Mouse (Mus musculus) skeletal muscle tissue, adult 2 months (tissue): Measurements from ENCODE around the gene Frs3.
"Not testable (repeated sequence)": the region's sequence is repeated elsewhere in the genome, so short reads cannot be mapped to it uniquely, and the experiment has no call there.

Experiments
- DNase-seq: peaks from one replicate; pipeline ENCODE4 v3.0.0-alpha.2; 2012; ENCODE audit warnings: low read depth, low spot score

Gene Frs3

DNA sequence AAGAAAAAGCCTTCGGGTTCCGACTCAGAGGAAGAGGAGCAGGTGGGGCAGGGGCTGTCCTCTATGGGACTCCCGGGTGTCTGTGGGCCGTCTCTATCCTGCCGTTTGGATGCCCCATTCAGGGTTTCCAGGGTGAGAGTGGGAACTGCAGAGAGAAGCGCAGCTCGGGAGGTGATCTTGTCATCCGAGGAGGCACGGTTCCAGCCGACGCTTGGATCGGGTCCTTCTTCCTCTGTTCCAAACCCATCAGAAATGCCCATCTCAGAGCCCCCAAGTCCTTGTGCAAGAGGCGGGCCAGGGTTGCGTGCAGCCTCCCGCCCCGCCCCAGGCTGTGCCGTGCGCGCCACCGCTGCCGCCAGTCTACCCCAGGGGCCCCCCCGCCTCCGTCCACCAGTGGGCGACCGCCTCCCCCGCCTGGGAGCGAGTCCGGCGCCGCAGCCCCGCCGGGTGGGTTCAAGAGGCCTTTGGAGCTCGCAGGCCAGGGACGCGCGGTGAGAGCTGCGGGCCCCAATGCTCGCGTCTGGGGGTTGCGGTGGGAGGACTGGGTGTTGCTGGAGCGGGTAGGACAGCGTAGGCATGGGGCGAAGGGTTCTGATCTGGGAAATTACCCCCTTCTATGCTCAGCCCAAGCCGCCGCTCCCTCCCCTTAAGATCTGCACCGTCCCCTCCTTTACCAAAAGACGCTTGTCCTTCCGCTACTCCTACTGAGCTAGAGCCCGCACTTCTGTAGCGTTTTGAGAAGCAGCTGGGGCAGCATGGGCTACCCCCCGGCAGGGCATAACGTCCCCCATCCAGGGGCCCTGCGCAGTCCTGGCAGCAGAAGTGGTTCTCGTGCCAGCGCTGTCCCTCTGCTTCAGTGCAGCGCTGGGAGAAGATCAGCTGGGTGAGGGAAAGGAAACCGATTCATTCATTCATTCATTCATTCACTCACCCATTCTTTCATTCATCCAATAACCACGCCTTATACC, at the start of gene Frs3:
TSS of gene Frs3 (plus strand) at position 423 of the 968 bp plus-strand sequence.
- DNase-seq, result no peak

DNA sequence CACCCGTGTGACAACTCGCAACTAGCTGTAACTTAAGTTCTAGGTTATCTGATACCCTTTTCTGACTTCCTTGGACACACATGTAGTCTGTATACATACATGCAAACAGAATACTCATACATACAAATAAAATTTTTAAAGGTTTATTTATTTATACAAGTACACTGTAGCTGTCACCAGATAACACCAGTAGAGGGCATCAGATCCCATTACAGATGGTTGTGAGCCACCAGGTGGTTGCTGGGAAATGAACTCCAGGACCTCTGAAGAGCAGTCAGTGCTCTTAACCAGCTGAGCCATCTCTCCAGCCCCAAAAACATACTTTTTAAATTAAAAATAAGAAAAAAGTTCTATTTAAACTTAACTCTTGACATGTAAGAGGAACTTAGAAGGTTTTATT, 45.8 kb upstream of the Frs3 start:
- no peak for DNase-seq

DNA sequence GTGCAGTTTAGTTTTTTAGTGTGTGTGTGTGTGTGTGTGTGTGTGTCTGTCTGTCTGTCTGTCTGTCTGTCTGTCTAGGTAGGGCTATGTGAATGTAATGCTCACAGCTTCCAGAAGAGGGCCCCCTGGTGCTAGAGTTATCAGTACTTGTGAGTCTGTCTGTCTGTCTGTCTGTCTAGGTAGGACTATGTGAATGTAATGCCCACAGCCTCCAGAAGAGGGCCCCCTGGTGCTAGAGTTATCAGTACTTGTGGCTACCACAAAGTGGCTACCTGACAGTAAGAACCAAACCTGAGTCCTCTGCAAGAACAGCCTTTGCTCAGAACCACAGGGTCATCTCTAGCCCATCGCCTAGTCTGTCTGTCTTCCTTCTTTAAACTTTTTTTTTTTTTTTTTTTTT, 42.1 kb upstream of the Frs3 start:
- peak; percentile 71 for DNase-seq

DNA sequence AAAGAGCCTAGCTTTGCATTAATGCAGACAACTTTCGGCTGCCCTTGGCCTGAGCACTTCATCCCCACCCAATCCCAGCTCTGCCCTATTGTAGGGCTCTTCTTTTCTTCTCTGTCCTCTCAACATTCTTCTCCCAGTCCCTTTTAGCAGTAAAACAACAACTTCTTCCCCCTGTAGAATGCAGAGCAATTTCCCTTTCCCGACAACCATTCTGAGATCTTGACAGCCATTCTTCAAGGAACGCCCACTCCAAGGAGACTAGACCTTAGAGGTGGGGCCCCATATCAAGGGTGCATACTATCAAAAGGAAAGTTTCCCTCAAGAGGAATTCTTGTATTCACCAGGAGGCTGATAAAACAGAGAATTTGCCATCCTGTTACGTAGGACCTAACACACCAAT, 39.9 kb upstream of the Frs3 start:
- DNase-seq, result no peak

DNA sequence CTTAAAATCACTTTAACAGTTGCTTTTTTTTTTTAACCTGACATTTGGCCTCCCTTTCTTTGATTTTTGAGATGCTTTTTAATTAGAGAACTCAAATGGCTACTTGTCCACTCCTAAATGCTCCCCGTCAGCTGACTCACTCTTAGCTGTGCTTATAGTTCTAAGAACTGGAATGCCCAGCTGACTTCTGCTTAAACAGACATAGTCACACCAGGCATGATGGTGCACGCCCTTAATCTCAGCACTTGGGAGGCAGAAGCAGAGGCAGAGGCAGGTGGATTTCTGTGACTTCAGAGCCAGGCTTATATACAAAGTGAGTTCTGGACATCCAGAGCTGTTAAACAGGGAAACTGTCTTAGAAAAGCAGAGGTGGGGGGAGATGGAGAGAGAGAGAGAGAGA, 36.9 kb upstream of the Frs3 start:
- no peak for DNase-seq

DNA sequence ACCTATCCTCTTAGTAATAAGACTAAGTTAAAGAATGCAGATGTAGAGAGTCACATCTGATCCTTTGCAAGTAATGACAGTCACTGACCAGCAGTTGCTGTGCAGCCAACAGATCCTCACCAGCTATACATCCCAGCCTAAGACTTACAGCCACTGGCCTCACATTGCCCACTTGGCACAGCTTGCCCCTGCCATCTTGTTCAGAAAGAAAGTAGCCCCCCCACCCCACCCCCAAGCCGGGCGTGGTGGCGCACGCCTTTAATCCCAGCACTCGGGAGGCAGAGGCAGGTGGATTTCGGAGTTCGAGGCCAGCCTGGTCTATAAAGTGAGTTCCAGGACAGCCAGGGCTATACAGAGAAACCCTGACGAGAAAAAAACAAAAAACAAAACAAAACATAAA, 34.5 kb upstream of the Frs3 start:
- DNase-seq, result not testable (repeated sequence)

DNA sequence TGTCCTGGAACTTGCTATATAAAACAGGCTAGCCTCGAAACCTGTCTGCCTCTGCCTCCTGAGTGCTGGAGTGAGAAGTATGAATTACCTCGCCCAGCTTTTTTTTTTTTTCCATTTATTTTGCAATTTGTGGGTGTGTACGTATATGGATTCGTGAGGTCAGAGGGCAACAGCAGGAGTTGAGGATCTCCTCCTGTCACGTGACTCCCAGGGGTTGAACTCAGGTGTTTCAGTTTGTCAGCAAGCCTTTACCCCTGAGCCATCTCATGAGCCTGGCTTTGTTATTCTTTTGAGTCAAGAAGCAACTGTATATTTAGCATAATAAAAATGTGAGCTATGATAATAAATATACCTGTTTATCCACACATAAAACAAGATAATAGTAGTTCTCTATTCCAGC, 33.1 kb upstream of the Frs3 start:
- no peak for DNase-seq

DNA sequence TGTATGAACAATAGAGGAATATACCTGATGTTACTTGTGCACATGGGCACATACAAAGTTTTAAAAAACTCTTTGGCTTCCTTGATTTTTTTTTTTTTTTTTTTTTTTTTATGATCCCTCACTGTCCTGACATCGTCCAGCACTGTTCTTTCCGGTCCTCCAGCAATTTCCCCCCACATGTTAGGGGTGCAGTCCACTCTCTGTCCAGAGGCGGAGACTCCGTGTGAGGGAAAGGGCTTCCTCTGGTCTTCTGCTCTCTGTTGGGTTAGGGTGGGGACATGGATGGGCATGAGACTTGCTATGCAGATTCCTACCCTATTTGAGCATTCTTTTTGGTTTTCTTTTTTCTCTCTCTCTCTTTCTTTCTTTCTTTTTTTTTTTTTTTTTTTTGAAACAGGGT, 30.9 kb upstream of the Frs3 start:
- DNase-seq, result no peak

DNA sequence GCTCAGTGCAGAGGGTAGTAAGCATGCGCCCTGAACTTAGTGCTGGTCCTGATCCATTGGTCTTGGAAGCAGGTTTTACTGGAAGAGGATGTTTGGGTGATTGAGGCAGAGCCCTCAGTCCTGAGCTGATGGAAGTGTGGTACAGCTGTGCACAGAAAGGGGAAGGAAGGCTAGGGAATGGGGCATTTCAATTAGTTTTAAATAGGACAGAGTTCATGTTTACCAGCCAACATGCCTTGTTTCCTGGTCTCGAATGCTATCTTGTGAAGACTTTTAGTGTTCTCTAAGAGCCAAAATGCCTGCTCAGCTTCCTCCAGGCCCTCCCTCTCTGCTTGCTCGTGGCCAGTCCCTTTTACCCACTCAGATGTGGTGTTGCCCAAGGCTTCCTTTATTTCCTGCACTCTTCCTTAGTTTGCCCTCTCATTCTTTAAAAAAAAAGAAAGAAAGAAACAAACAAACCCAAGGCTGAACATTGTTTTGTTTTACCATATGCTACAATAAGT, 30.0 kb upstream of the Frs3 start:
- DNase-seq, result peak; percentile 29

DNA sequence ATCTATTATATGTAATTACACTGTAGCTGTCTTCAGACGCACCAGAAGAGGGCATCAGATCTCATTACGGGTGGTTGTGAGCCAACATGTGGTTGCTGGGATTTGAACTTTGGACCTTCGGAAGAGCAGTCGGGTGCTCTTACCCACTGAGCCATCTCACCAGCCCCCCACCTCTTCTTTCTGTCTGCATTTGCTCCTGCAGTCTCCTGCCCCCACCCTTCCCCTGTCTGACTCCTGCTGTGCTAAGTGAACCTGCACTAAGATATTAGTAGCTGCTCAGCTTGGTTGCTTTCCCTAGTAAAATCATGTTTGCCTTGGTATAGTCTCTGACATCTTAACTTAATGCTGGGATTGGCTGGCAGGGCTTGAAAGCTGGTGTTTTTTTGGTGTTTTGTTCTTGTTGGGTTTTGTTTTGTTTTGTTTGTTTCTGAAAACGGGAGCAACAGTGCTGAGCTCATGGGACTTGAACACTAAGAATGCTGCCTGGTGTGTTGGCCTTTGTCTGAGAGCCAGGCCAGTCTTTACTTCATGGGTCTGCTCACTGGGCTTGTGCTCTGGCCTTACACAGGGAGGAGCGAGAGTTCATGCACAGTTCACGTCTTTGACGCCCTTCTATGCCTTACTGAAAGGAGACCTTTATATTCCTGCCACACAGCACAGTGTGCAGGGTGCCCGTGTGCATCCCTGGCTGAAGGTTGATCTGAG, 25.7 kb upstream of the Frs3 start:
- no peak for DNase-seq

DNA sequence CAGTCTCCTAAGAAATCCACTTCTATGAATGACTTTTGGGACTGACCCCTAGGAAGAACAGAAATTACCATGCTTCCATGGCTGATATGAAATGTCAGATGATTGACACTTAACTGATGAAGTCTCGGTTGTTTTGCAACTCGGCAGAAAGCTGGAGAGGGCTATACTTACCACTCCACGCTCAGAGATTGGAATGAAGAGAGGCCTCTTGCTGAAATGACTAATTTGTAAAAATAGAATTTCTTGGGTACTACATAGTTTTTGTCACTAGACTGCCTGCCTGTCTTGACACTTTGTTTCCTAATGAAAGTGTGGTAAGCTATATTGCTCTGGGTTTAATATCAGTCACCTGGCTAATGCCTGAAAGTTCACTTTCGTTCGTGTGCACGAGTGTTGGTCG, 24.4 kb upstream of the Frs3 start:
- no peak for DNase-seq

DNA sequence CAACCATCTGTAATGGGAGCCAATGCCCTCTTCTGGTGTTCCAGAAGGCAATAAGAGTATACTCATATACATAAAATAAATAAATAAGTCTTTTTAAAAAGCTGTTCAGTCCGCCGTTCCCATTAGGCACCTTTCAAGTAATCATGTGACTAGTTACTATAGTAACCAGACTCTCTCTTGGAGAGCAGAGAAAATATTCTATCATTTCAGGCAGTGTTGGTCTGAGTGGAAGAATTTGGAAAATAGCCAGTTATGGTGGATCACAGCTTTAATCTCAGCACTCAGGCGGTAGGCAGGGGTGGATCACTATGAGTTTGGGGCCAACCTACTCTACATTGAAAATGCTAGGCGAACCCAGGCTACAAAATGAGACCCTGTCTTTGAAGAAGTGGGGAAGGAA, 19.7 kb upstream of the Frs3 start:
- no peak for DNase-seq

DNA sequence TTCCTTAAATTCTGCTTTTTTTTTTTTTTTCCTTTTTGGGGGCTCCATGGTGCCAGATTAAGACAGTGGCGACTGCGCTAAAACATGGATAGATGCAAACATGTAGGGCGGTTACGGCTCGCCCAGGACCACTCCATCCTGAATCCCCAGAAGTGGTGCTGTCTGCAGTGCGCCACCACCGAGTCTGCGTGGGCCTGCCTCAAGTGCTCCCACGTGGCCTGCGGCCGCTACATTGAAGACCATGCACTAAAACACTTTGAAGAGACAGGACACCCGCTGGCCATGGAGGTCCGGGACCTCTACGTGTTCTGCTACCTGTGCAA, 16.9 kb upstream of the Frs3 start:
- DNase-seq, result no peak

DNA sequence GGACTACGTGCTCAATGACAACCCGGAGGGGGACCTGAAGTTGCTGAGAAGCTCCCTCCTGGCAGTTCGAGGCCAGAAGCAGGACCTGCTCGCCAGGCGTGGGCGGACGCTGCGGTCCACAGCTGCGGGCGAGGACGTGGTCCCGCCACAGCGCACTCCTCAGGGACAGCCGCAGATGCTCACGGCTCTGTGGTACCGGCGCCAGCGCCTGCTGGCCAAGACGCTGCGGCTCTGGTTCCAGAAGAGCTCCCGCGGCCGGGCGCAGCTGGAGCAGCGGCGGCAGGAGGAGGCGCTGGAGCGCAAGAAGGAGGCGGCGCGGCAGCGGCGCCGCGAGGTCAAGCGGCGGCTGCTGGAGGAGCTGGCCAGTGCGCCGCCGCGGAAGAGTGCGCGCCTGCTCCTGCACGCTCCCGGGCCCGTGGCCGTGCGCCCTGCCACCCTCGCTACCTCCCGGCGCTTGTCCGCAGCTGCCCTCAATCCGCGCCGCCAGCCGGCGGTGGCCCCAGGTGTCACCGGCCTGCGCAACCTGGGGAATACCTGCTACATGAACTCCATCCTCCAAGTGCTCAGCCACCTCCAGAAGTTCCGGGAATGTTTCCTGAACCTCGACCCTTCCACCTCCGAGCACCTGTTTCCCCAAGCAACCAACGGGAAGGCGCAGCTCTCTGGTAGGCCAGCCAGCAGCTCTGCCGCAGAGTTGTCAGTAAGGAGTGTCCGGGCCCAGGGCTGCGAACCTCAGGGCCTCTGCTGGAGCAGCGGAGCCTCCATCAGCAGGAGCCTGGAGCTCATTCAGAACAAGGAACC, 16.3 kb upstream of the Frs3 start:
- peak; percentile 70 for DNase-seq

DNA sequence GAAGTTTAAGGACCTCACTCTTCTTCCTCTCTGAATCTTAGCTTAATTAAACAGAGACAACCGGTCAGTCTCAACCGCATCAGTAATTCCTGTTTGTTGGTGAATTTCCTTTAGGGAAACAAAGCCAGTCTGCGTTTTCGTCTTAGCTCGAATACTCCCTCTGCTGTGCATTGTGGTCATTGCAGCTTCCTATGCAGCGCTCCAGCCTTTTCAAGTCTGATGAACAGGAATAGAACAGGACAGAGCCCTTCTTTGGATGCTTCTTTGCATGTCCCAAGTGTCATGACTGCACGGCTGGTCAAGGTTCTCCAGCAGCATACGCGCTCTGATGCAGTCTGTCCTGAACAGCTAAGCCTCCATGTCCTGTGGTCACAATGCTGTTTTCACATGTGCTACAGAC, 12.2 kb upstream of the Frs3 start:
- DNase-seq, result no peak

DNA sequence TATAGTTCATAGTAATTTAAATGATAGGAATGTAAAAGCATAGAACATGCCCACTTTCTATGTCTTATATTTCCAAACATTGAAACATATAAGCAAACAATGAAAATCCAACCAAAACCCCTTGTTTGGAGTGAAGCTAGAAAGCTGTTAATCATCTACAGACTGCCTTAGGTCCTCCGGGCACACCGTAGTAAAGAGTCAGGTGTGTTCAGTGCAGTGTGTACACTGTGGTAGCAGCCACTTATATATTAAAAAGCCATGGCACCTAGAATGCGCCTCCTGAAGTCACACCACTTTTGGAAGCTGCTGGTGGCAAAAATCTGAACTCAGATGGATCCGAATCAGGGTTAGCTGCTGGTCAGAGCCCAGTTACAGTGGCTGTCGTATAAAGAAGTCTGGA, 10.6 kb upstream of the Frs3 start:
- no peak for DNase-seq

DNA sequence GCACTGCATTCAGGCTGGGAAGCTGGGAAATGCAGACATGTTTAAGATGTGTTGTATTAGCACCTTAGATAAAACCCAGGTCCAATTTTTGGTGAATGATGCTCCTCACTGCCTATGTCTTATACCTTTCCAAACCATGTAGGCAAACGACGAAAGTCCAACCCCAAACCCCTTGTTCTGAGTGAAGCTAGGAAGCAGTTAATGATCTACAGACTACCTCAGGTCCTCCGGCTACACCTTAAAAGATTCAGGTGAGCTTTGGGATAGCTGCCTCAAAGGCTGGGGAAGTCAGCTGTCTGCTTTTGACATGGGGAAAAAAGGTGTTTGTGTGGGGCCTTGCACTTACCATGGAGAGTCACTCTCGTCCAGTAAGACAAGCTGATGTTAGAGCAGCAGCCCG, 10.1 kb upstream of the Frs3 start:
- DNase-seq, result no peak

DNA sequence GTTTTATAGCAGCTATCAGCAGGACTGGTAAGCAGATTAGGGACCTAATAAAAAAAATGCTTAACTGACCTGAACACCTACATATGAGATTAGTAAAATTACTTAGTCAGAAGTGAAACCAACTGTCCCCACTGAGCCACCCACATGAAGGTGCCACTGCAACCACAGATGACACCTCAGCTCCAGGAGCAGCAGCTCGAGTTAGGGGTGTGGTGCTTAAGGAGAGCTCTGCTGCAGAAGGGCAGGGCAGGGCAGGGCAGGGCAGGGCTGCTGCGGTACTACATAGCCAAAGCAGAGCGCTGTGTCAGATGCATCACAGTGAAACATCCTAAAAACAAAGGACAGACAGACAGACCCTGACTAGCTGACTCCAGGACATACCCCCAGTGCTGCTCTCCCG, 6.0 kb upstream of the Frs3 start:
- DNase-seq, result no peak

DNA sequence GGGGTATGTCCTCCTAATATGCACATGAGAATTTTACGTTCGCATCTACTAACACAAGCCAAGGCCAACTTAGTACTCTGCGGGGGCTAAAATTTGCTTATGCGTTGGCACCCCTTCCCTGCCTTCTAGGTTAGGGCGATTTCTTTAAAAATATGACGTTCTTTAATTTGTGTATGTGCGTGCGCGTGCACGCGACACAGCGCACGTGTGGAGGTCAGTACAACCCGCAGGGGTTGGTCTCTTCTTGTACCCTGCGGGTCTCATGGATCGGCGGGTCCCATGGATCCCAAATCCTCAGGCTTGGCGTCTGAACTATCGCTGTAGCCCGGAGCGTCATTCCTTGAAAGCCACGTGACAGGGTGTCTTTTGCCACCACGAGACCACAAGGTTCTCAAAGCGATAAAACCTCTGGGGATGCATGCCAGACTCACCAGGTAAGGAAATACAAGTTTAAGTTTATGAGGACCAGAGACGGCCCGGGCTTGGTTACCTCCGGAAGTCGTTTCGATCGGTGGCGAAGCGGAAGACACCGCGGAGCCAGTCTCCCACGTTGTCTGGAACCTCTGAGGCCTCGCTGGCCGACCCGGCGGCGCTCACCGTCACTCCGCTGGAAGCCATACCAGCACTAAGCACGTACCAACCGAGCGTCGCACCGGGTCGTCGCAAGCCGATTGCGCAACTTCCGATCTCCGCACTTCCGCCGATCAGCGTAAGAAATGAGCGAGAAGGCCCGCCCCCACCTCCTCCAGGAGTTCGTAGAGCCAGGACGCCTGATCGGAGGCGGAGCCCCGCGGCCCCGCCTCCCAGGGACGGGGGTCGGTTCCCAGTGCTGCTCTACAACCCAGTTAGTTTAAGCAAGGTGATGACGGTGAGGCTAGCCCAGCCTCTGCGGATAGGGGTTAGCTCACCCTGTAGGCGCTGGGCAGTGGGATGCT, 1.2 kb upstream of the Frs3 start:
- DNase-seq, result peak; percentile 96

DNA sequence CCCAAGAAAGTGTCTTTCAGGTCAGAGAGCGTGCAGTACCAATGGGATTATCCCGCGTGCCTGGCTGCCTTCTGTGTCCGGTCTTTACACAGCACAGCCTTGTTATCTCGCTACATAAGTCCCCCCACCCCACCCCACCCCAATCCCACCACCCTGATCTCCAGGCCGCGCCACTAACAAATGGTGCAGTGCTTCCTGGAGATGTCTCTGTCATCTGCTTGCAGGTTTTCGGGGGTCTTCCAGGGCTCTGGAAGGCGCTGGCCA, 554 bp upstream of the Frs3 start, which contains the start of gene Tomm6:
TSS of gene Tomm6 (minus strand) at position 43 of the 264 bp plus-strand sequence.
- no peak for DNase-seq

DNA sequence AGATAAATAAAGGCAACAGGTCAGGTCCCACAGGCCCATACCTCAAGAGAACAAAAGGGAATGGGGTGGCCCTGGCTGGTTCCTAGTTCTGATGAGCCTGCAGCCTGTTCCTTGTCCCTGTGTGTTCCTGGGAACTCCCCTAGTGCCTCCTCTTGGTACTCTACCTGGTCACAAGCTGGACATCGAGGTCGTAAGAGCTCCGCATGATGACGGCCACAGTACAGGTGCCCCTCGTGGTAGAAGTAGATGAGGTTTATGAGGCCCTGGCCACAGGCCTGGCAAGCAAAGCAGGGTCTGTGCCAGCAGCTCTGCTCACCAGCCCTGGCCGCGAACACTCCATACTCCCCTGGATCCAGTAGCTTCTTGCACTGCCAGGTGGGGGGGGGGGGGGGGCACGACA, 1.1 kb downstream of the Frs3 start:
- DNase-seq, result no peak
